Mouse (Mus musculus): ENCODE data around the gene Icam4. TPM values are rescaled to one million over a fixed set of nuclear protein-coding genes. Genes with fewer than 3 reads are reported as not detected.
"Not testable (repeated sequence)": the region's sequence is repeated elsewhere in the genome, so short reads cannot be mapped to it uniquely, and the experiment has no call there.

Gene Icam4
- not detected in 2 replicates for polyA plus RNA-seq (2015; fragmentation: Nextera tagmentation; extraction: Ambion mirVana)

DNA sequence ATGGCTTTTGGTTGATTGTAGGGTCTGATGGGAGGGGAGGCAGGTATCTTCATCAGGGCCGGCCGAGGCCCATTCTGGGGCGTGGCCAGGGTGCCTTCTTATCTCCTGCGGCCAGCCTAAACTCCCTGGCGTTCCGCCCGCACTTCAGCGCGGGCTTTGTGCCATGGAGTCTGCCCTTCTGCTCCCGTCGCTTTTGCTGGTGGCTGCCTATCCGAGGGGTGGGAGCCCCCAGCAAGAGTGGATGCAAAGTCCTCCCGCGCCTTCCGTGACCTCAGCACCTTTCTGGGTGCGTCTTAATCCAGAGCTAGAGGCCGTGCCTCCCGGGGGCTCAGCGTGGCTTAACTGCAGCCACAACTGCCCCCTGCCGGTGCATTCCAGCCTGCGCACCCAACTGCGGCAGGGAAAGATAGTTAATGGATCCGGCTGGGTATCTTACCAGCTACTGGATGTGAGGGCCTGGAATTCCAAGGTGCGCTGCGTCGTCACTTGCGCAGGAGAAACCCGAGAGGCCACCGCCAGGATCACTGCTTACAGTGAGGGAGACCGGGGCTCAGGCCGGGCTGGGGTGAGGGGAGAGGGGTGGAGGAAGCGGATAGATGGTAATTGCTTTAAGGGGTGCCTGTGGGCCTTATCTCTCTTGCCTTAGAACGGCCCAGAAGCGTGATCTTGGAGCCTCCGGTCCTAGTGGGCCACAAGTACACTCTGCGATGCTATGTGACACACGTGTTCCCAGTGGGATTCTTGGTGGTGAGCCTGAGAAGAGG, at the start of gene Icam4:
Gene Icam4, plus strand, starts transcription at position 83 of the 764 bp plus-strand sequence.
- peaks cover 48% of the 10 kb centered on the region for H3K4me1 ChIP-seq (replicated peaks)
- WGBS = 2% methylated on average over 37 of the region's 37 CpGs
- no peak within 1 kb of the TSS for H3K27ac ChIP-seq (replicated peaks)
- no peak for ATAC-seq (ENCODE audit: low FRiP score, low read depth)
- no peaks in the 10 kb centered on the region for H3K9me3 ChIP-seq
- peak within 1 kb of the TSS; percentile 85 for H3K4me2 ChIP-seq
- H3K27me3 ChIP-seq = peaks cover 60% of the 10 kb centered on the region
- H3K9ac ChIP-seq = no peak within 1 kb of the TSS
- H3K4me3 ChIP-seq = peak within 1 kb of the TSS; percentile 29
- H3K36me3 ChIP-seq = no peaks in the 10 kb centered on the region

DNA sequence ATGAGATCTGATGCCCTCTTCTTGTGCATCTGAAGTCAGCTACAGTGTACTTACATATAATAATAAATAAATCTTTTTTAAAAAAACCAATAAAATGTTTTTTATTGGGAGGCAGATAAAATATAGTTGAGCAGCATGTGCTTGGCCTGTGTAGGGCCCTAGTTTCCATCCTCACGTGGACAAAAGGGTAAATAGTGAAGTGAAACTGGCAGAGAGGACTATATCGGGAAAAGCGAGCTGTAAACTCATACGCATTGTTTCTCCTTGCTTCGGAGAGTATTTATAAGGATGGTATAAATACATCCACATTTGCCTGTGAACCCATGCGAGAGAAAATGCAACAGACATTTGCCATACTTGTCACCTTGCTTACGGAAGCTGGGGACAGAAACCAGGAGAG, 49.4 kb upstream of the Icam4 start:
- no peak overlapping the region for H3K9ac ChIP-seq
- no peaks in the 10 kb centered on the region for H3K36me3 ChIP-seq
- H3K4me2 ChIP-seq = no peak overlapping the region
- no peaks in the 10 kb centered on the region for H3K27me3 ChIP-seq
- no peaks in the 10 kb centered on the region for H3K9me3 ChIP-seq
- WGBS = 88% methylated on average over 7 of the region's 7 CpGs
- peaks cover 13% of the 10 kb centered on the region for H3K4me1 ChIP-seq (replicated peaks)
- no peak overlapping the region for H3K4me3 ChIP-seq
- H3K27ac ChIP-seq (replicated peaks) = no peak overlapping the region
- no peak for ATAC-seq (ENCODE audit: low FRiP score, low read depth)

DNA sequence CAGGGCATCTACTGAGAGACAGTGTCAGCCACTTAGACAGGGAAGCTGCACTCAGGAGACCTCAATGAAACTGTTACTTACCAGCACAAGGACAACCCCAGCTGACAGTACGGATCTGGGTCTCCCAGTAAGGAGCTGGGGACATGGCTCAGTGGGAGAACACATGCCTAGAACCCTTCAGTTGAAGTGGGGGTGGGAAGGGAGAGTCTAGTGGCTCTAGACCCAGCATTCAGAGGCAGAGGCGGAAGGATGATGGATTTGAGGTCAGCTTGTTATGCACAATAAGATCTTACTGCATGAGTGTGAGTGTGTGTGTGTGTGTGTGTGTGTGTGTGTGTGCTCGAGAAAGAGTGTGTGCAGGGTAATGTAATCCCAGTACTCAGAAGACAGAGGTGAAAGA, 47.0 kb upstream of the Icam4 start:
- H3K4me3 ChIP-seq = no peak overlapping the region
- ATAC-seq (ENCODE audit: low FRiP score, low read depth) = no peak
- no peaks in the 10 kb centered on the region for H3K9me3 ChIP-seq
- H3K36me3 ChIP-seq = no peaks in the 10 kb centered on the region
- no peaks in the 10 kb centered on the region for H3K27me3 ChIP-seq
- H3K27ac ChIP-seq (replicated peaks) = no peak overlapping the region
- 74% methylated on average over 3 of the region's 3 CpGs for WGBS
- H3K4me2 ChIP-seq = no peak overlapping the region
- no peaks in the 10 kb centered on the region for H3K4me1 ChIP-seq (replicated peaks)
- no peak overlapping the region for H3K9ac ChIP-seq

DNA sequence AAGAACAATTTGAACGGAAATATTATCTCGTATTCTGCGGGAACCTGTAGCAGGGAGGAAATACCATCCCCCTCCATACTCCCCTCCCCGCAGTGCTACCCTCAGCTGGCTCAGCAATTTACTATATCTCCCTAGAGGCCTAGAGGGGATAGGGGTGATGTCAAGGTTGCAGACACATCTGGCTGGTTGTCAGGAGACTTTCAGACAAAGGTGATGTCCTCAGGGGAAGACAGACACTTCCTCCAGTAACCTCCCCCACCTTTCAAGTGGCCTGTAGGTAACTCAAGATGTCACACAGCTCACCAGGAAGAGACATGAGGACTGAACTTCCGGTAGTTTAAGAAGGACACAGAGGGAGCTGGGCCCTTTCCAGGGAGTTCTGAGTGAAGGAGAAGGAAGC, 46.0 kb upstream of the Icam4 start:
- Histone ChIP-seq H3K9ac (no peak overlapping the region), H3K4me1 (replicated peaks) (no peaks in the 10 kb centered on the region)

DNA sequence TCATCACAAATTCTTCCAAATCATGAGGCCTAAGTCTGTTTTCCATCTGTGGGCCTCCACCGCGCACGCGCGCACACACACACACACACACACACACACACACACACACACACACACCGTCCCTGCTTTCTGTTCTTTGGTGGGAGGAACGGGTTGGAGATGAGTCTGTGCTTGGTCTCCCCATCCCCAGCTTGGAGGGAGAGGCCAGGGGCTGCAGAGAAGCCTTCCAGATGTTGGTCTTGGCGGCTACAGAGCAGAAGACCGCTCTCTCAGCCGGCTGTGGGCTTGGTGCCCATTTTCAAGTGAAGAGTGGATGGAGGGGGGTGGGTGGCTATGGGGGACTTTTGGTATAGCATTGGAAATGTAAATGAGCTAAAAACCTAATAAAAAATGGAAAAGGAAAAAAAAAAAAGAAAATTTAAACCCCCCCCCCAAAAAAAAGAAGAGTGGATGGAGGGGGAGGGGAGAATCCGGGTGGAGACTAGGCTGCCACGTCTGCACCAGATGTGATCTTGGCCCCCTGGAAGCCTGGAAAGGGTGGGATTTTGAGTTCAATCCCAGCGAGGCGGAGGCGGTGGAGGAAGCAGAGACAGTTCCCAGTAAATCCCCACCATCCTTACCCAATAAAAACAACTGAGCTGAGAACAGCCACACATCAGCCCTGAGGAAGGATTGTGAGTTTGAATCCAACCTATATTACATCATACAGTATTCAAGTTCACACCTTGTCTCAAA, 42.1 kb upstream of the Icam4 start:
- Histone ChIP-seq H3K4me2 (no peak overlapping the region), H3K9ac (no peak overlapping the region), H3K27ac (replicated peaks) (no peak overlapping the region), H3K36me3 (no peaks in the 10 kb centered on the region), H3K4me3 (no peak overlapping the region), H3K4me1 (replicated peaks) (peaks cover 3% of the 10 kb centered on the region; the same call in 1 of the 2 replicates), H3K27me3 (no peaks in the 10 kb centered on the region), H3K9me3 (no peaks in the 10 kb centered on the region)
- no peak for ATAC-seq (ENCODE audit: low FRiP score, low read depth)
- 61% methylated on average over 15 of the region's 15 CpGs for WGBS

More for the DNA sequence above, 46.0 kb upstream of the Icam4 start:
- Histone ChIP-seq H3K4me2 (no peak overlapping the region), H3K27ac (replicated peaks) (no peak overlapping the region), H3K27me3 (no peaks in the 10 kb centered on the region), H3K4me3 (no peak overlapping the region), H3K9me3 (no peaks in the 10 kb centered on the region), H3K36me3 (no peaks in the 10 kb centered on the region)
- WGBS = 70% methylated on average over 5 of the region's 5 CpGs
- ATAC-seq (ENCODE audit: low FRiP score, low read depth) = no peak

DNA sequence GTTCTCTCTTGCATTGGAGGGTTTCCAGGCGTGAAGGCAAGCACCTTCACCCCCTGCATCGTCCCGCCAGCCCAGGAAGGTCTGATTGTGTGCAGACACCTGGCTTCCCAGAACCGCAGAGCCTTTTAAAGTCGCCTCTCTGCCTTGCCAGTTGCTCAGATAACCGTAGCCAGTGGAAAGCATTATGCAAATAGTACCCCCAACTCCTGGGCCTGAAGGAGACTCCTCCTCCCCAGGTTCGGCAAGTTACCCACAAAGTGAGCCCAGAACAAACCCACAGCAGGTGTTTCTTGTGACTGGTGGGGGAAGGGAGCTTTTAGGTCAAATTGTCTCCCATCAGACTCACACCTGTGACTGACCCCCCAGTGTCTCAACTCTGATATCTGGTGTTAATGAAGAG, 41.2 kb upstream of the Icam4 start:
- Histone ChIP-seq H3K27ac (replicated peaks) (no peak overlapping the region), H3K9ac (no peak overlapping the region), H3K4me2 (no peak overlapping the region), H3K27me3 (no peaks in the 10 kb centered on the region), H3K36me3 (no peaks in the 10 kb centered on the region), H3K4me1 (replicated peaks) (peaks cover 3% of the 10 kb centered on the region; the same call in 1 of the 2 replicates), H3K4me3 (no peak overlapping the region), H3K9me3 (no peaks in the 10 kb centered on the region)
- 24% methylated on average over 7 of the region's 7 CpGs for WGBS
- ATAC-seq (ENCODE audit: low FRiP score, low read depth) = no peak

DNA sequence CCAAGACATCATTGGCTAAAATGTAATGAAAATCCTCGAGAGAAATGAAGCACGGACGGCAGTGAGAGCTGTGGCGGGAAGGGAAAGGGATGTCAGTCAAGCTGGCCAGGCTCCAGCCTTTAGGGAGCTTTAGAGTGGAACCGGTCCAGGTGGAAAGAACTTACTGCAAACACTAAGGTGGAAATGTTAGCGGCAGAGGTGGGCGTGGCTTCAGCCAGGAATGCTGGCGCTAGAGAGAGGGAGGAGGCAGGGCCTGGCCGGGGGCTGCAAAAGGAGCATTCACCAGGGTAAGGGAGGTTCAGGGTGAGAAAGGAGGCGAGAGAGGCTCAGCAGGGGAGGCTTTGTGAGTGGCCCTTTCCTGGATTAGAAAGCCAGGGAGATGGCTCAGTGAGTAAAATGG, 38.3 kb upstream of the Icam4 start:
- Histone ChIP-seq H3K27me3 (no peaks in the 10 kb centered on the region), H3K4me1 (replicated peaks) (peaks cover 3% of the 10 kb centered on the region; the same call in 1 of the 2 replicates), H3K4me3 (no peak overlapping the region; the same call in 1 of the 2 replicates), H3K9me3 (no peaks in the 10 kb centered on the region), H3K36me3 (no peaks in the 10 kb centered on the region), H3K27ac (replicated peaks) (no peak overlapping the region), H3K4me2 (peak overlapping the region; percentile 35), H3K9ac (no peak overlapping the region)
- WGBS = 2% methylated on average over 10 of the region's 10 CpGs
- no peak for ATAC-seq (ENCODE audit: low FRiP score, low read depth)

DNA sequence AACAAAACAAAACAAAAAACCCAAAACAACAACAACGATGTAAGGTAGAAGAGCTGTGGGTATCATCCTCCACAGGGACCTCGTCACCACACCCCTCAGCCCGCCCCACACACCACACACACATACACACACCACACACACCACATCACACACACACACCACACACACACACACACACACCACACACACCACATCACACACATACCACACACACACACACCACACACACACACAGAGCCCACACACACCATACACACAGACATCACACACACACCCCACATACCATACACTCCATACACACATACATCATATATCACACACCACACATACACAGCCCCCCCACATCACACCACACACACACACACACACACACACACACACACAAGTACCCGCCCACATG, 37.6 kb upstream of the Icam4 start:
- H3K4me3 ChIP-seq = no peak overlapping the region
- H3K9ac ChIP-seq = no peak overlapping the region
- H3K27me3 ChIP-seq = no peaks in the 10 kb centered on the region
- H3K4me1 ChIP-seq (replicated peaks) = peaks cover 3% of the 10 kb centered on the region; the same call in 1 of the 2 replicates
- H3K36me3 ChIP-seq = no peaks in the 10 kb centered on the region
- H3K4me2 ChIP-seq = no peak overlapping the region
- WGBS = 89% methylated on average over 4 of the region's 4 CpGs
- no peak overlapping the region for H3K27ac ChIP-seq (replicated peaks)
- no peak for ATAC-seq (ENCODE audit: low FRiP score, low read depth)
- no peaks in the 10 kb centered on the region for H3K9me3 ChIP-seq

DNA sequence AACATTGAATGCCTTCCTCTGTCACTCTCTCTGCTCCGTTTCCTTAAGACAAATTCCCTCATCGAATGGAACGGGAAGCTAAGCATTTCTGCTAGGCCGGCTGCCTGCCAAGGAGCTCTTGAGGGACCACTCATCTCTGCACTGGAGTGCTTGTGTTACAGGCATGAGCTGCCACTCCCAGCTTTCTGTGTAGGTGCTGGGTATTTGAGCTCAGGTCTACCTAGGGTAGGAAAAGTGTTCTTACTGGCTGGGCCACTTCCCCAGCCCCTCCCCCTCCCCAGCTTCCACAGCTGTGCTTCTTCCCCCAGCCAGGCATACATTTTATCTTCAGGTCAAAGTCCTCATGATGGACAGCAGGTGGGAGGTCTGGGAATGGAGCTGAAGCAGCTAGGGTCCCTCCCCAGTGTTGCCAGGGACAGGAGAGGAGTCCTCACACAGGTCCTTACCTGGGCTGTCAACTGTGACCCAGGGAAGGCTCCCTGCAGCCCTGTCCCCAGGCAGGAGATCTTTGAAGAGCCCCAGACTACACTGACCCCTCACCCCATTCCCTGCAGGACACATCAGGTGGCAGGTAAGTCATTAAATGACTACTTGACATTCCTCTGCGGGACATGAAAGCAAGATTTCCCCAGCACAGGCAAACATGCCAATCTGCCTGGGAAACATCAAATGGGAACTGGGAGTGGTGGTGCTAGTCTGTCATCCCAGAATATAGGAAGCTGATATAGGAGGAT, 35.8 kb upstream of the Icam4 start:
- no peaks in the 10 kb centered on the region for H3K9me3 ChIP-seq
- H3K27ac ChIP-seq (replicated peaks) = no peak overlapping the region
- H3K4me3 ChIP-seq = no peak overlapping the region
- no peak overlapping the region for H3K4me2 ChIP-seq
- no peaks in the 10 kb centered on the region for H3K36me3 ChIP-seq
- no peak for ATAC-seq (ENCODE audit: low FRiP score, low read depth)
- H3K27me3 ChIP-seq = no peaks in the 10 kb centered on the region
- peaks cover 3% of the 10 kb centered on the region; the same call in 1 of the 2 replicates for H3K4me1 ChIP-seq (replicated peaks)
- WGBS = 60% methylated on average over 5 of the region's 5 CpGs
- H3K9ac ChIP-seq = no peak overlapping the region

DNA sequence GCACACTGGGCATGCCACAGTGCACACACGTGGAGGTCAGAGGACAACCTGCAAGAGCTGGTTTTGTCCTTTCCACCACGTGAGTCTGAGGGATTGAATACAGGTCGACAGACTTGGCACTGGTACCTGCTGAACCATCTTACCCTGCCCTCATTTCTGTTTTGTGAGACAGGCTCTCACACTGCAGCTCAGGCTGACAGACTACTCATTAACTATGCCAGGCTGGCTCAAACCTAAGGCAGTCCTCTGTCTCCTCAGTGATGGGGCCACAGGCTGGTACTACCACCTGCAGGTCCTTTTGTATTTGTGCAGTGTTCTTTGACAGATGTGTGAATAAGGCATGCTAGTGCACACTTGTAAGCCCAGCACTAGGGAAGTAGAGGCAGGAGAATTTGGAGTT, 34.1 kb upstream of the Icam4 start:
- ATAC-seq (ENCODE audit: low FRiP score, low read depth) = no peak
- WGBS = 69% methylated on average over 3 of the region's 3 CpGs
- no peaks in the 10 kb centered on the region for H3K36me3 ChIP-seq

DNA sequence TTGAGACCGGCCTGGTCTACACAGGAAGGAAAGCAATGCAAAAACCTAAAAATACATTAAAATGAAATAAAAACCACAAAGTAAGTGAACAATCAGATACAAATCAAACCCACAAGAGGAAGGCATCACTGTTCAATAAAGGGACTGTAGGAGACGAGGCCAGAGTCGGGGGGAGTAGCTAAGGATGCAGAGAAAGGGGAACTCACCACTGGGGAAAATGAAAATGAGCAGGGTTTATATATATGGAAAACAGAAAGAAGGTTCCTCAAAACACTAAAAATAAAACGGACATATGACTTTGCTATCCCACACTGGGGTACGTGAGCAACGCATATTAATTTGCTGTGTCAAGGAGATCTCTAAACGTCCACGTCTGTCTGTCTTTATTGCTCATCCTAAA, 32.1 kb upstream of the Icam4 start:
- H3K9ac ChIP-seq = no peak overlapping the region
- WGBS = 91% methylated on average over 8 of the region's 8 CpGs
- H3K36me3 ChIP-seq = no peaks in the 10 kb centered on the region
- H3K27me3 ChIP-seq = no peaks in the 10 kb centered on the region
- no peak for ATAC-seq (ENCODE audit: low FRiP score, low read depth)
- no peak overlapping the region for H3K27ac ChIP-seq (replicated peaks)
- H3K4me1 ChIP-seq (replicated peaks) = no peaks in the 10 kb centered on the region
- H3K9me3 ChIP-seq = no peaks in the 10 kb centered on the region
- H3K4me3 ChIP-seq = no peak overlapping the region
- H3K4me2 ChIP-seq = no peak overlapping the region

More for the DNA sequence above, 34.1 kb upstream of the Icam4 start:
- Histone ChIP-seq H3K4me3 (no peak overlapping the region), H3K4me2 (no peak overlapping the region), H3K9ac (no peak overlapping the region), H3K4me1 (replicated peaks) (peaks cover 3% of the 10 kb centered on the region; the same call in 1 of the 2 replicates), H3K27ac (replicated peaks) (no peak overlapping the region), H3K9me3 (no peaks in the 10 kb centered on the region), H3K27me3 (no peaks in the 10 kb centered on the region)

DNA sequence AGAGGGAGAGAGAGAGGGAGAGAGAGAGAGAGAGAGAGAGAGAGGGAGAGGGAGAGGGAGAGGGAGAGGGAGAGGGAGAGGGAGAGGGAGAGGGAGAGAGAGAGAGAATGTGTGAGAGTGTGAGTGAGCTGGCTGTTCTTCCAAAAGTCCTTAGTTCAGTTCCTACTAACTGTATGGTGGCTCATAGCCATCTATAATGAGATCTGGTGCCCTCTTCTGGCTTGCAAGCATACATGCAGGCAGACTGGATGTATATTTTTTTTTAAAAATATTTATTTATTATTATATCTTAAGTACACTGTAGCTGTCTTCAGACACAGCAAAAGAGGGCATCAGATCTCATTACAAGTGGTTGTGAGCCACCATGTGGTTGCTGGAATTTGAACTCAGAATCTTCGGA, 30.8 kb upstream of the Icam4 start:
- H3K4me2 ChIP-seq; H3K4me1 ChIP-seq (replicated peaks); H3K4me3 ChIP-seq; ATAC-seq (ENCODE audit: low FRiP score, low read depth); H3K9me3 ChIP-seq; H3K36me3 ChIP-seq; H3K27ac ChIP-seq (replicated peaks); H3K27me3 ChIP-seq; H3K9ac ChIP-seq: not testable (repeated sequence)
- WGBS = 85% methylated on average over 1 of the region's 1 CpGs
